Mouse (Mus musculus): ENCODE results near the gene Arpc5l. TPM values are rescaled to one million over a fixed set of nuclear protein-coding genes. Genes with fewer than 3 reads are reported as not detected.

The Arpc5l gene
- total RNA-seq (2023) = 60.9 TPM

DNA sequence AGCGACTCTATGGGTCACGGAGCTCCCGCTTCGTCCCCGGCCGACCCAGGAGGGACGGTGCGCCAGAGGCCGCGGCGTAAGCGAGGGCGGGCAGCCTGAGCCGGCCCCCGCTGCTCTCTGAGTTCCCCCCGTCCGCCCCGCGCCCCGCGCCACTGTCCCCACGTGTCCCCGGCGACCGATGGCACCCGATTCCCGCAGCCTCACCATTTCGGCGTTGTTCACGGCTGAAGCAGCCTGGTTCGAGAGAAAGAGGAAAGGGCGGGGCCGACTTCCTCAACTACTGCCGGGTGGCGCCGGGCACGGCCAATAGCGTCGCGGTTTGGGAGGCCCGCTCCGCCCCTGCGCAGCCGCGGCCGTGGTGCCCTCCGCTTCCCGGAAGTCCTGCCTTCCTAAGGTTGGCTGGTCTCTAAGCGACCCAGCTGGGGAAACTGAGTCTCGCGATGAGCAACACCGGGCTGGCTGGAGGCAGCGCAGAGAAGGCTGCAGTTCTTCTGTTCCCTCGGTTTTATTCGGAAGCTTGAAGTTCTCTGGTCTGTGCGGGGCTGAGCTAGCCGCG, at the start of gene Arpc5l:
Gene Arpc5l (plus strand): TSS at position 469 of the 556 bp plus-strand sequence.

DNA sequence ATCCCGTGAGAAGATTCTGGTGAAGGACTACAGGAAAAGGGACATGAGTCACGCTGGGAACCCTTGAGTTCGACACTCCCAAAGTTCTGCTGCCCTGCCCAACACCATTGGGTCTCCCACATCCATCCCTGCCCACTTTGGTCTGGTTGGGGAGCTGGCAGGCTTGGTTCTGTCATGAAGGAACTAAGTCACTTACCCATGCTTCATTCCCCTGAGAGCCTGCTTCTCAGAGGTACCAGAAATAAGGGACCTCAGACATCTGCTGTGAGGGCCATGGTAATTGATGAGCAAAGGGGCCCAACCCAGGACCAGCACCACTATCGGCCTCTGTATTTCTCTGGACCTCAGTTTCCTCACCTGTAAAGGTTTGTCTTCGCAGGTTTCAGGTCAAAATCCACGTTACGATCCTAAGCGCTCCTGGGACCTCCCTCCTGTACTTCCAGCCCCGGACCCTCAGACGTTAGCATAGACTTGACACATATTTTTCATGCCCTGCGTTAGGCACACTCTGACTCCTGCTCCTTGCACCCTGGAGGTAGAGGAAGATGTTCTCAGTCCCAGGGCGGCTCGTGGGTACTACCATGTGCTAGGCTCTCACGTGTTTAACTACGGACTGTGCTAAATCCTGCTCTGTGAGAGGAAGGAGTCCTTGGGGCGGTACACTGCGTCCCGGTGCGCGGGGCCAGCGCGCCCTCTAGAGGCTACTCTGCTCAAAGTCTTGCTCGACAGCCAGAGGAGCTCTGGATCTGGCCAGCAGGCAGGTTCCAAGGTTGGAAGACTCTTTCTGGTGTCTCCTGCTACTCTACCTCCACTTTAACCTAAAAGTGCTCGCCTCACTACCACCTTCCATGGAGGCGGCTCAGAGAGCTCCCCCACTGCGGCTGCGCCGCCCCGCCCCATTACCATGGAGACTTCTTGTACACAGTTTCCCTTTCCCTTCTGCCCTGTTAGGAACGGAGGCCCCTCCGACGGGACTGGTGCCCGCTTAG, 7.5 kb upstream of the Arpc5l start, which contains the start of gene Wdr38:
Gene Wdr38 (plus strand): TSS at position 91 of the 989 bp plus-strand sequence.

DNA sequence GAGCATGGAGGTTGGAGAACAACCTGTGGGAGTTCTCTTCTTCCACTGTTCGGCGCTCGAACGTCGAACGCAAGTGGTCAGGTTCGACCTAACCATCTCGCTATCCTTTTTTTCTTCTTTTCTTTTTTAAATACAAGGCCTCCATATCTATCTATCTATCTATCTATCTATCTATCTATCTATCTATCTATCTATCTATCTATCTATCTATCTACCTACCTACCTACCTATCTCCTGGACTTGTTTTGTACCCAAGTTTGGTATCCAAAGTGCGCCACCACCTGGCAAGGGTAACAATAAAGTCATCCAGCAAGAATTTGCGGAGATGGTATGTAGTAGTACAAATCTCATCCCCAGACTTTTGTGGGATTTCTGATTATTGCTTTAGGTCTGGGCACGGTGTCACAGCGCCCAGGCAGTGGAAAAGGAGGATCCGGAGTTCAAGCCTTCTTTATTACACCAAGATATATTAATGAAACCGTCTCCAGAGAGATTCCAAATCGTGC, 479 bp downstream of the Arpc5l start, which contains the start of gene Rpl35:
Gene Rpl35 (minus strand): TSS at position 51 of the 506 bp plus-strand sequence.

Other genes starting within 250 kb of the Arpc5l start
- 3.8 TPM for gene Nr6a1, start 77.7 kb upstream of the Arpc5l start, total RNA-seq (2023)
- 0.18 TPM for gene Olfml2a, start 73.4 kb upstream of the Arpc5l start, total RNA-seq (2023)
- gene Wdr38, start 7.9 kb upstream of the Arpc5l start, total RNA-seq (2023) = 0.47 TPM
- gene Rpl35, start 276 bp downstream of the Arpc5l start, total RNA-seq (2023) = 991 TPM
- gene Golga1, start 60.2 kb downstream of the Arpc5l start, total RNA-seq (2023) = 29.3 TPM
- 38.7 TPM for gene Scai, start 185.4 kb downstream of the Arpc5l start, total RNA-seq (2023)
- gene Ppp6c, start 221.1 kb downstream of the Arpc5l start, total RNA-seq (2023) = 71.0 TPM